Mouse (Mus musculus) small intestine, adult 2 months (tissue): ENCODE measurements around the gene 1700030J22Rik. TPM values are rescaled to one million over a fixed set of nuclear protein-coding genes. Genes with fewer than 3 reads are reported as not detected.
A peak's percentile ranks its signal among the peaks of the same experiment; 100 is the strongest.

Experiments used
- H3K27ac ChIP-seq: fragments of 200-500 bp; 2 replicates; pipeline ENCODE4 v1.5.1; 2012; ENCODE audit warnings: low read depth, low read length, control low read depth, inconsistent platforms; ENCODE audit not compliant: insufficient read depth
- H3K27me3 ChIP-seq: fragments of 200-500 bp; 2 replicates; pipeline ENCODE4 v1.6.1; 2012; ENCODE audit warnings: mild to moderate bottlenecking, moderate library complexity, low read length, inconsistent platforms; ENCODE audit not compliant: control insufficient read depth, insufficient read depth
- H3K36me3 ChIP-seq: fragments of 200-500 bp; 2 replicates; pipeline ENCODE4 v1.6.1; 2012; ENCODE audit warnings: mild to moderate bottlenecking, low read length, control low read depth, inconsistent platforms; ENCODE audit not compliant: control insufficient read depth, insufficient read depth
- H3K4me1 ChIP-seq: fragments of 200-500 bp; 2 replicates; pipeline ENCODE4 v1.6.1; 2012; ENCODE audit warnings: low read length, inconsistent platforms, mixed read lengths; ENCODE audit not compliant: control insufficient read depth, insufficient read depth, insufficient read length
- H3K4me3 ChIP-seq: fragments of 200-500 bp; 2 replicates; pipeline ENCODE4 v1.5.1; 2012; ENCODE audit warnings: low read depth, mild to moderate bottlenecking, control low read depth, inconsistent platforms, low read length, moderate library complexity
- CTCF ChIP-seq: fragments of 200-500 bp; IDR thresholded peaks from 2 replicates; pipeline ENCODE4 v1.5.1; 2012; ENCODE audit warnings: low read depth, mild to moderate bottlenecking, control low read depth, inconsistent platforms, low read length, moderate library complexity, mixed read lengths; ENCODE audit not compliant: insufficient replicate concordance, insufficient read length; ENCODE audit errors: extremely low read depth
- POLR2A ChIP-seq: fragments of 200-500 bp; IDR thresholded peaks from 2 replicates; pipeline ENCODE4 v1.6.1; 2012; ENCODE audit warnings: low read depth, mild to moderate bottlenecking, control low read depth, inconsistent platforms, low read length, moderate library complexity
- WGBS: fragments of 180-500 bp; shearing (Covaris S2); methylation state at CpG from one replicate; pipeline ENCODE4 v1.1.7; 2018; 5-methylcytosine and 5-hydroxymethylcytosine counted together
- polyA plus RNA-seq: library from polyadenylated mRNA; depleted of rRNA; stranded (reverse); fragments of >200 nt; gene quantifications from 2 replicates; pipeline ENCODE4 v1.2.3, GENCODE M21; 2012; rRNA removed

1700030J22Rik gene
- 0.08 and 0.16 TPM in 2 replicates for polyA plus RNA-seq

GRCm38 (mm10) chr8:116978631-116979256 is at the start of gene 1700030J22Rik:
1700030J22Rik (minus strand) TSS chr8:116978959.
- H3K4me3 ChIP-seq, result peak within 1 kb of the TSS; percentile 73
- TF ChIP-seq POLR2A, result no peak
- no peak for TF ChIP-seq CTCF
- under 1% methylated on average over 46 of the region's 46 CpGs for WGBS
- H3K4me1 ChIP-seq, result peaks cover 2% of the 10 kb centered on the region; the same call in 1 of the 2 replicates
- no peaks in the 10 kb centered on the region for H3K27me3 ChIP-seq
- no peak within 1 kb of the TSS for H3K27ac ChIP-seq
- H3K36me3 ChIP-seq, result peaks cover 2% of the 10 kb centered on the region; the same call in 1 of the 2 replicates

- H3K27ac ChIP-seq, result no peak overlapping the region
- H3K27me3 ChIP-seq, result no peaks in the 10 kb centered on the region
- no peak for TF ChIP-seq CTCF
- no peak for TF ChIP-seq POLR2A
- no peaks in the 10 kb centered on the region for H3K36me3 ChIP-seq
- no peaks in the 10 kb centered on the region for H3K4me1 ChIP-seq
- no peak overlapping the region for H3K4me3 ChIP-seq
- WGBS, result 86% methylated on average over 5 of the region's 5 CpGs
Observed at GRCm38 (mm10) chr8:117027601-117028000, 48.8 kb upstream of the 1700030J22Rik start.

- TF ChIP-seq POLR2A (no peak), CTCF (no peak)
- 27% methylated on average over 1 of the region's 1 CpGs for WGBS
Observed at GRCm38 (mm10) chr8:117022297-117022993, 43.7 kb upstream of the 1700030J22Rik start.

GRCm38 (mm10) chr8:117019323-117020275 is 40.8 kb upstream of the 1700030J22Rik start:
- Histone ChIP-seq H3K27ac (no peak overlapping the region), H3K36me3 (no peaks in the 10 kb centered on the region), H3K27me3 (no peaks in the 10 kb centered on the region), H3K4me1 (no peaks in the 10 kb centered on the region), H3K4me3 (no peak overlapping the region)
- WGBS, result 74% methylated on average over 18 of the region's 18 CpGs
- TF ChIP-seq POLR2A (no peak), CTCF (no peak)

More at GRCm38 (mm10) chr8:117022297-117022993, 43.7 kb upstream of the 1700030J22Rik start:
- Histone ChIP-seq H3K27ac (no peak overlapping the region), H3K27me3 (no peaks in the 10 kb centered on the region), H3K4me1 (no peaks in the 10 kb centered on the region), H3K4me3 (no peak overlapping the region), H3K36me3 (no peaks in the 10 kb centered on the region)

GRCm38 (mm10) chr8:117017896-117018295 is 39.1 kb upstream of the 1700030J22Rik start:
- no peak overlapping the region for H3K4me3 ChIP-seq
- 91% methylated on average over 4 of the region's 4 CpGs for WGBS
- H3K4me1 ChIP-seq, result no peaks in the 10 kb centered on the region
- no peak overlapping the region for H3K27ac ChIP-seq
- no peaks in the 10 kb centered on the region for H3K27me3 ChIP-seq
- TF ChIP-seq CTCF (no peak), POLR2A (no peak)
- no peaks in the 10 kb centered on the region for H3K36me3 ChIP-seq

GRCm38 (mm10) chr8:117017006-117017405 is 38.2 kb upstream of the 1700030J22Rik start:
- 80% methylated on average over 8 of the region's 8 CpGs for WGBS
- Histone ChIP-seq H3K4me3 (no peak overlapping the region), H3K27ac (no peak overlapping the region), H3K27me3 (no peaks in the 10 kb centered on the region), H3K36me3 (no peaks in the 10 kb centered on the region), H3K4me1 (no peaks in the 10 kb centered on the region)
- TF ChIP-seq CTCF (no peak), POLR2A (no peak)

- H3K36me3 ChIP-seq, result no peaks in the 10 kb centered on the region
- no peak overlapping the region for H3K27ac ChIP-seq
- H3K27me3 ChIP-seq, result no peaks in the 10 kb centered on the region
- TF ChIP-seq CTCF (no peak), POLR2A (no peak)
- H3K4me1 ChIP-seq, result no peaks in the 10 kb centered on the region
- 66% methylated on average over 4 of the region's 4 CpGs for WGBS
- H3K4me3 ChIP-seq, result no peak overlapping the region
Observed at GRCm38 (mm10) chr8:117015670-117016069, 36.9 kb upstream of the 1700030J22Rik start.
